Mouse (Mus musculus) splenic B cell, adult 2 months (primary cell): ENCODE measurements at regions not wholly inside any gene's neighbourhood (a gene's known extent, or its start where the extent isn't known, plus 50 kb on each side); places are given as distances from the start of the nearest gene placed in this dataset.

ENCODE experiments used
- DNase-seq: peaks from one replicate; pipeline ENCODE4 v3.0.0-alpha.2; 2011; ENCODE audit warnings: low read depth, low spot score
- H3K27me3 ChIP-seq: 2 replicates; pipeline ENCODE4 v1.6.1; 2012; ENCODE audit warnings: mild to moderate bottlenecking, low read length, moderate library complexity, mixed read lengths; ENCODE audit not compliant: control insufficient read depth, poor library complexity, insufficient read depth, severe bottlenecking
- H3K36me3 ChIP-seq: 2 replicates; pipeline ENCODE4 v1.6.1; 2012; ENCODE audit warnings: mild to moderate bottlenecking, low read length, moderate library complexity, mixed read lengths; ENCODE audit not compliant: control insufficient read depth, poor library complexity, insufficient read depth, severe bottlenecking

DNA sequence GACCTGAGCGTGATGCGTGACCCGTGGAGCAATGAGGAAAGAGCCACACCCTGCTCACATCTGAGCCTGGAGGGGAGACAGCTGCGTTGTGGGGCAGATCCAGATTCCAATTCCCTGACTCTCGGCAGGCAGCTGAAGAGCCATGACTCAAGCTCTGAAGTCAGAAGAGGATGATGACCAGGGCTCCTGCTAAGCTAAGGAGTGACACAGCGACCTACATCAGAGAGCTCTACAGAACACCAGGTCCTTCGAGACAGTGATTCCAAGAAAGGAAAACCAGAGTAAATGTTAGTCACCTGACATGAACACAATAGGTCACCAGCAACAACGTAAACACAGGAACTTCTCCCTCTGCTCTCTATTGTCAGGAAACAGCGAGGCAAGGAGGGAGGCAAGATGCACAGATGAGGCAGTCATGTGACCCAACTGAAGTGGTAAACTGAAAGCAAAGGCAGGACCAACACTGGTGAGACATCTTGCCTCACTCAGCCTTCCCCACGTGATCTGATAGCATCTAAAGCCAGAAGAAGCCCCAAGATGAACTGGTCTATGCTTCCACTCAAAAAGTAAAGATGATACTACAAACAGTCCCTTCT lies 444.2 kb upstream of the Gm19410 start:
- Histone ChIP-seq H3K27me3 (no peaks in the 10 kb centered on the region), H3K36me3 (no peaks in the 10 kb centered on the region)
- DNase-seq: no peak

DNA sequence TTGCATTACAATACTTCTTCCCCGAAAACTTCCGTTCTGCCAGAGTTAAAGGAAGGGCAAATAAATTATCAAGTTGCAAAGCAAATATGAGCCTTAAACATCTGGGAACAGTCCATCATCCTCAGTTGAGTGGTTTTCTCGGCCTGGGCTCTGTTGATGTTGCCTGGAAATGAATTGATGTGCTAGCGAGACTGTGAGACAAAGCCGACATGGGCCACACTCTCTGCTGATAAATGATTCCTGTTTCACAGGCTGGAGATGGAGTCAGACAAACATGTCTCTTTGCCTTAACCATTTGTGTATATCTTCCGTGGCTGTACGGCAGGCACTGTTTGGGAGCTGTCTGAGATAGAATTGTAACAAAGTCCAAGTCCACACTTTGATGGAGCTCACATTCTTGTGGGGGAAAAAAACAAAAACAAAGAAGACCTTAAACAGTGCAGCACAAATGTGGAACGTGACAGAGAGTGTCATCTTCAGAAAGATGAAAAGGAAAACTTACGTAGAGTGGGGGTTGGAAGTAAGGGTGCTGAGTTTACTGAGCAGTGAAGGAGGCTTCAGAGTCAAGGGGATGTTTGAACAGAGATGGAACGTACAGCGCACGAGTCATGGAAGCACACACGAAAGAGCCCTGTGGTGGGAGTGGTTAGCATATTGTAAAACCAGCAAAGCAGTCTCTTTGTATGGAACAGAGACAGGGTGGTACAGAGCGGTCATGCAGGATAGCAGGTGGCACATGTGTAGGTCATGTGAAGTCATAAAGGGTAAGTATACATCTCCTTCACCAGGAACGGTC lies 442.2 kb upstream of the Gm19410 start:
- H3K27me3 ChIP-seq: no peaks in the 10 kb centered on the region
- H3K36me3 ChIP-seq: no peaks in the 10 kb centered on the region
- DNase-seq: no peak
